Mouse (Mus musculus) cortical plate, adult 2 months (tissue): ENCODE measurements around the gene Btnl10.

Experiments used
- CTCF ChIP-seq: fragments of 200-500 bp; IDR thresholded peaks from 2 replicates; pipeline ENCODE4 v1.5.1; 2011; ENCODE audit warnings: mild to moderate bottlenecking, control low read depth, low read length; ENCODE audit not compliant: insufficient read depth; ENCODE audit errors: extremely low read depth
- POLR2A ChIP-seq: fragments of 200-500 bp; IDR thresholded peaks from 2 replicates; pipeline ENCODE4 v1.6.1; 2011; ENCODE audit warnings: mild to moderate bottlenecking, low read length, control low read depth; ENCODE audit not compliant: insufficient read depth; ENCODE audit errors: extremely low read depth

DNA sequence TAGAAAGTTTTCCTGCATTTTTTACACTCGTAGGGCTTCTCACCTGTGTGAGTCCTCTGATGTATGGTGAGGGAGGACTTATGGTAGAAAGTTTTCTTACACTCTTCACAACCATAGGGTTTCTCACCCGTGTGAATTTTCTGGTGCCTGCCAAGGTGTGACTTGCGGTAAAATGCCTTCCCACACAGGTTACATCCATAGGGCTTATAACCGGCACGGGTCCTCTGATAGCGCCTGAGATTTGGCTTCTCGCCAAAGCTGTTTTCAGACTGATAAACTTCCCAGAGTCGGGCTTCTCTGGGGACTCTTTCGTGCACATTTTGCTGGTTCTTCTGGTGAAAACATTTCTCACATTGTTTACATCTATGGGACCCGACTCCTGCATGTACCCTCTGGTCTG lies 27.2 kb upstream of the Btnl10 start:
- TF ChIP-seq CTCF (no peak), POLR2A (no peak)
